Mouse (Mus musculus) bone marrow macrophage, adult 2 months (primary cell): ENCODE measurements around the gene Cdc42se2. TPM values are rescaled to one million over a fixed set of nuclear protein-coding genes. Genes with fewer than 3 reads are reported as not detected.

Source experiments
- H3K27ac ChIP-seq: 2 replicates; pipeline ENCODE4 v1.5.1; 2012; ENCODE audit warnings: low read depth, low read length; ENCODE audit not compliant: insufficient read depth
- H3K4me1 ChIP-seq: 2 replicates; pipeline ENCODE4 v1.6.1; 2012; ENCODE audit warnings: low read length; ENCODE audit not compliant: control insufficient read depth, insufficient read depth
- H3K4me3 ChIP-seq: 2 replicates; pipeline ENCODE4 v1.5.1; 2012; ENCODE audit warnings: mild to moderate bottlenecking, low read length, moderate library complexity; ENCODE audit not compliant: insufficient read depth
- CTCF ChIP-seq: IDR thresholded peaks from 2 replicates; pipeline ENCODE4 v1.5.1; 2012; ENCODE audit warnings: low read depth, mild to moderate bottlenecking, low read length, moderate library complexity
- POLR2A ChIP-seq: IDR thresholded peaks from 2 replicates; pipeline ENCODE4 v1.6.1; 2012; ENCODE audit warnings: mild to moderate bottlenecking, low read depth, low read length, borderline replicate concordance
- polyA plus RNA-seq: library from polyadenylated mRNA; stranded (reverse); fragments of >200 nt; gene quantifications from 2 replicates; pipeline ENCODE4 v1.2.4, GENCODE M21; 2012; ENCODE audit not compliant: missing spikeins, insufficient read depth, insufficient read length

The Cdc42se2 gene
- polyA plus RNA-seq, 1 experiment: 128 TPM

GRCm38 (mm10) chr11:54712849-54713248, 74.6 kb downstream of the Cdc42se2 start:
- Histone ChIP-seq H3K4me3 (no peak overlapping the region), H3K4me1 (peaks cover 12% of the 10 kb centered on the region), H3K27ac (no peak overlapping the region)
- no peak for TF ChIP-seq CTCF
- no peak for TF ChIP-seq POLR2A

- Histone ChIP-seq H3K27ac (no peak overlapping the region), H3K4me1 (peaks cover 12% of the 10 kb centered on the region), H3K4me3 (no peak overlapping the region)
- TF ChIP-seq CTCF (no peak), POLR2A (no peak)
These were observed 76.8 kb downstream of the Cdc42se2 start for GRCm38 (mm10) chr11:54710512-54711293.

- Histone ChIP-seq H3K27ac (no peak overlapping the region), H3K4me1 (peaks cover 12% of the 10 kb centered on the region), H3K4me3 (no peak overlapping the region)
- no peak for TF ChIP-seq POLR2A
- no peak for TF ChIP-seq CTCF
These were observed 77.8 kb downstream of the Cdc42se2 start for GRCm38 (mm10) chr11:54709645-54710044.

DNA sequence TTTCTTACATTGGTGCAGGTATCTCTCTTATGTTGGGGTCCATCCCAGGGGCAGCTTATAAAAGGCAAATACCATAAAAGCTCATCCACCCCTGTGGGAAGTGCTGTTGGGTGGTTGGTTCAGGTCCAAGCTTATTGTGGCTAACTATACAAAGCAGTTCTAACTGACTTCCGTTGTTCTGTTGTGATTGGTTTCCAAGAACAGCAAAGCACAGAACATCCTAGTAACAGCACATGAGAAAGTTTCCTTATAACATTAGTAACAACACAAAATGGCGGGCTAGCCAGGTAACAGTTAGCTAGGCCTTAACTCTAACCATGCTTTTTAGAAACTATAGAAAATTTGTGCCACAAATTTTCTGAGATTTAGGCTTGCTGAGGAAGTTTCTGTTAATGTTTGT, 79.3 kb downstream of the Cdc42se2 start:
- TF ChIP-seq CTCF (no peak), POLR2A (no peak)
- peaks cover 12% of the 10 kb centered on the region for H3K4me1 ChIP-seq
- no peak overlapping the region for H3K27ac ChIP-seq
- no peak overlapping the region for H3K4me3 ChIP-seq

DNA sequence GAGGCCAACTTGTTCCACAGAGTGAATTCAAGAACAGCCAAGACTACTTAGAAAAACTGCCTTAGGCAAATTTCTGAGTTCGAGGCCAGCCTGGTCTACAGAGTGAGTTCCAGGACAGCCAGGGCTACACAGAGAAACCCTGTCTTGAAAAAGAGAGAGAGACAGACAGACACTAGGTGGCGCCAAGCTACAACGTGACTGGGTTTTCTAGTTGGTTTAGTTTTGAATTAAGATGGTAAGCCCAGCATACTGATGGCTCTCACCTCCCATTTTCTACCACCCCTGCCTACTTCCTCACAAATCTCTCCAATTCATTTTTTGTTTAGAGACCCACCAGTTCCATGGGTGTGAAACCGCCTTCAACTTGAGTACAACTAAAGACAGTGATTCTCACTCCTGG, 84.2 kb downstream of the Cdc42se2 start:
- H3K27ac ChIP-seq: no peak overlapping the region
- H3K4me1 ChIP-seq: no peaks in the 10 kb centered on the region
- no peak for TF ChIP-seq CTCF
- no peak for TF ChIP-seq POLR2A
- H3K4me3 ChIP-seq: no peak overlapping the region

DNA sequence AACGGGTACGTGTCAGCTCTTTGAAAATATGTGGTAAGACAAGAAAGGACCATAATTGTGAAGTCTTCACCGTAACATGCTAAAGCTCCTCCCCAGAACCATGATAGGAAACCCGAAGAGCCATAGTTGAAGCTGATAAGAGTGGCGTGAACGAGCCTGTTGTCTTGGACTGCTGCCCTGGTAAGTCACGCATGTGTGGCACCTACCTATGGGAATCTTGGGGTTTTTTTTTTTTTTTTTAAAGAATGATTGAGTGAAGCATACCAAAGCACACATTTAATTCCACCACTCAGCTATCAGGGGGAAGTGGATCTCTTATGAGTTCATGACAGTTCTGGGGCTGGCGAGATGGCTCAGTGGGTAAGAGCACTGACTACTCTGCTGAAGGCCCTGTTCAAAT, 85.6 kb downstream of the Cdc42se2 start:
- 0 out of 2 replicates have a peak, but pooled peaks cover 4% of the 10 kb centered on the region for H3K4me1 ChIP-seq

DNA sequence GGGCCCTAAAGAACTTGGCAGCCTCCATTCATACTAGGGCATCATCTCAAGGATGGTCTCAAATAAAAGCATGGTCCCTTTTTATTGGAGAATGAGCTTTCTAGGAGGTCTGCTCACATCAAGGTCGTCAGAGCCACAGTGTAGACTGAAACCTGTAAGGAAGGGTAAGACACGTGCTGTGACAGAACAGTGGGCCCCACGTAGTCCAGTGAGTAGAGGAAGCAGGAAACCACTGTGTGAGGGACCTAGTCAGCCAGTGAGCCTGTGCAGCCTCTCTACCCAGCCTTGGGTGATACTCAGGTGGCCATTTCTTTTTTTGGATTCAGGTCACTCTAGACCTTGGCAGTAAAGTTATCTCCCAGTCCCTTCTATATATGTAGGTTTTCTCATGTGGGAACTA, 87.5 kb downstream of the Cdc42se2 start:
- TF ChIP-seq POLR2A (no peak), CTCF (no peak)
- Histone ChIP-seq H3K27ac (no peak overlapping the region), H3K4me3 (no peak overlapping the region), H3K4me1 (0 out of 2 replicates have a peak, but pooled peaks cover 4% of the 10 kb centered on the region)

More for the DNA sequence above, 85.6 kb downstream of the Cdc42se2 start:
- Histone ChIP-seq H3K27ac (no peak overlapping the region), H3K4me3 (no peak overlapping the region)
- no peak for TF ChIP-seq POLR2A
- no peak for TF ChIP-seq CTCF

DNA sequence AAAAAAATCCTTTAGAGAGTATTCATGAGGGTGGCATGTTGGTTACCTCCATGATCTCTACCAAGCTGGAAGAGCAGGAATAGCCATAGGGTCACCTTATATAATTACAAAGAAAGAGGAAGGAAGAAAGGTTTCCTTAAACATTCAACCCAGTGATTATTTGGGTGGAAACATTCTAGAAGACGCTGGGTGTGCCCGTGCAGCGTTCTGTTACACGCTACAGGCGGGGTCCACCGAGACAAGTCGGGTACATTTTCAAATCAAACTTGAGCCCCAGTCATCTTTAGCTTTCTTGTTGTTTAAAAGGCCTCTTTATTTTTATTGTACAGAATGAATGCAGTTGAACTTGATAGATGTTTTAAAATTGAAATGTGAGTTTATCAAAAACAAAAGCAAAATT, 88.8 kb downstream of the Cdc42se2 start:
- Histone ChIP-seq H3K27ac (no peak overlapping the region), H3K4me3 (no peak overlapping the region), H3K4me1 (peaks cover 12% of the 10 kb centered on the region)
- TF ChIP-seq CTCF: no peak
- no peak for TF ChIP-seq POLR2A

GRCm38 (mm10) chr11:54697611-54698010, 89.9 kb downstream of the Cdc42se2 start:
- Histone ChIP-seq H3K4me3 (no peak overlapping the region), H3K4me1 (peaks cover 14% of the 10 kb centered on the region), H3K27ac (no peak overlapping the region)
- TF ChIP-seq CTCF (no peak), POLR2A (no peak)

DNA sequence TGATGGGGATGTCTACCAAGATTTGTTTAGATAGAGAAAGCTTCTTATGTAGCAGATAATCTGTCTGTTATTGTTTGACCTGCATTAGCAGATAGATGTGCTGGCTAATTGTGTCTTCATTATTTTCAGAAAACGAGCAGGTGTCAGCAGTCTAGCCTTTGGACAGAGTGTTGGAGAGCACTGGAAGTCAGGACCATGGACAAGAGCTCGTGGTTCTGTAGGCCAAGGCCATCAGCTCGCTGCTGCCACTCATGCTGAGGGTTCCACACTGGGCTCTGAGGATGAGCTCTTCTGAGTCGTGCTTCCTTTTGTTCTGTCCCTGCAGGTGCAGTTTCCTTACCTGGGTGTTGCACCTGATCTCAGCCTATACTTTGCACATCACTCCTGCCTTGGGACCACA, 91.5 kb downstream of the Cdc42se2 start:
- Histone ChIP-seq H3K4me1 (peaks cover 24% of the 10 kb centered on the region), H3K4me3 (no peak overlapping the region), H3K27ac (no peak overlapping the region)
- no peak for TF ChIP-seq CTCF
- no peak for TF ChIP-seq POLR2A

DNA sequence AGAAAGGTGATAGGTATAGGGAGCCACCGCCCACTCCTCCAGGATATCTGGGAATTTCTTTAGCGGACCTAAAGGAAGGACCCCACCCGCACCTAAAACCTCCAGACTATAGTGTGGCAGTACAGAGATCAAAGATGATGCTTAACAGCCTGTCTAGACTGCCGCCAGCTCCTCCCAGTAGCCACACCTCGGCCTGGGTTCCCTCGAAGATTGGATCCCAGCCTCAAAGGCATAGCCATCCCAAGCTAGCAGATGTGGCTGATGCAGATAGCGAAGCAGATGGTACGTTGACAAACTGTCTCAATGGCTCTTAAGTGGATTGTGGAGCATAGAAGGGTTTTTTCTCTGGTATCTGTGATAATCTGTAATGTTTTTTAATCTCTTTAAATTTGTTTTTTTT, 93.2 kb downstream of the Cdc42se2 start:
- no peak overlapping the region for H3K27ac ChIP-seq
- H3K4me3 ChIP-seq: no peak overlapping the region
- peaks cover 35% of the 10 kb centered on the region for H3K4me1 ChIP-seq
- TF ChIP-seq POLR2A: no peak
